Mouse (Mus musculus): ENCODE data around the gene Wdpcp. TPM values are rescaled to one million over a fixed set of nuclear protein-coding genes. Genes with fewer than 3 reads are reported as not detected.
"Not testable (repeated sequence)": the region's sequence is repeated elsewhere in the genome, so short reads cannot be mapped to it uniquely, and the experiment has no call there.

The Wdpcp gene
- total RNA-seq (2021), result 11.4 and 14.3 TPM in 2 replicates
- long read RNA-seq, experiment 1, transcript Wdpcp-201 (18 exons, 2,792 nt), result major isoform, 5 of 15 reads
- long read RNA-seq, experiment 1, partial matches to known transcripts, result 3 of 15 reads
- long read RNA-seq, experiment 1, other reads (novel, unspliced or antisense), result 7 of 15 reads
- long read RNA-seq, experiment 2, partial matches to known transcripts, result 0 of 5 reads
- long read RNA-seq, experiment 2, other reads (novel, unspliced or antisense), result 3 of 5 reads

- peak; percentile 96 for DNase-seq
Measured at GRCm38 (mm10) chr11:21571700-21572381, at the start of gene Wdpcp, which contains the start of gene Mdh1. Gene Wdpcp (plus strand): TSS chr11:21572235. Gene Mdh1 (minus strand): TSS chr11:21572367.

- no peak for DNase-seq
Measured at GRCm38 (mm10) chr11:21528676-21529394, 43.2 kb upstream of the Wdpcp start.

GRCm38 (mm10) chr11:21530856-21531255, 41.2 kb upstream of the Wdpcp start:
- not testable (repeated sequence) for DNase-seq

GRCm38 (mm10) chr11:21540072-21540471, 32.0 kb upstream of the Wdpcp start:
- DNase-seq, result no peak

GRCm38 (mm10) chr11:21540622-21541021, 31.4 kb upstream of the Wdpcp start:
- DNase-seq, result no peak

GRCm38 (mm10) chr11:21542731-21543130, 29.3 kb upstream of the Wdpcp start:
- DNase-seq, result peak; percentile 55

- no peak for DNase-seq
Measured at GRCm38 (mm10) chr11:21545021-21545420, 27.0 kb upstream of the Wdpcp start.

- no peak for DNase-seq
Measured at GRCm38 (mm10) chr11:21545951-21546350, 26.1 kb upstream of the Wdpcp start.

GRCm38 (mm10) chr11:21546671-21547070, 25.4 kb upstream of the Wdpcp start:
- peak; percentile 16 for DNase-seq

- no peak for DNase-seq
Measured at GRCm38 (mm10) chr11:21547518-21547917, 24.5 kb upstream of the Wdpcp start.

GRCm38 (mm10) chr11:21549052-21549451, 23.0 kb upstream of the Wdpcp start:
- DNase-seq, result no peak

GRCm38 (mm10) chr11:21549754-21550153, 22.3 kb upstream of the Wdpcp start:
- no peak for DNase-seq

- no peak for DNase-seq
Measured at GRCm38 (mm10) chr11:21550222-21551173, 21.5 kb upstream of the Wdpcp start.

GRCm38 (mm10) chr11:21552049-21552448, 20.0 kb upstream of the Wdpcp start:
- no peak for DNase-seq

GRCm38 (mm10) chr11:21559727-21560126, 12.3 kb upstream of the Wdpcp start:
- DNase-seq, result no peak

- DNase-seq, result peak; percentile 14
Measured at GRCm38 (mm10) chr11:21561347-21561746, 10.7 kb upstream of the Wdpcp start.

- DNase-seq, result peak; percentile 72
Measured at GRCm38 (mm10) chr11:21563617-21564325, 8.3 kb upstream of the Wdpcp start.

- DNase-seq, result no peak
Measured at GRCm38 (mm10) chr11:21564681-21565405, 7.2 kb upstream of the Wdpcp start.

- DNase-seq, result no peak
Measured at GRCm38 (mm10) chr11:21566934-21567333, 5.1 kb upstream of the Wdpcp start.

GRCm38 (mm10) chr11:21567733-21568132, 4.3 kb upstream of the Wdpcp start:
- DNase-seq, result no peak

- DNase-seq, result no peak
Measured at GRCm38 (mm10) chr11:21569002-21569401, 3.0 kb upstream of the Wdpcp start.

All from adrenal gland, postnatal 14 days (tissue).